Mouse (Mus musculus): Measurements from ENCODE around the gene Dcdc2b.

- TF ChIP-seq EP300 (IDR thresholded peaks at IDR 0.05) (no peak), CTCF (IDR thresholded peaks at IDR 0.05) (no peak)
These were observed 31.1 kb upstream of the Dcdc2b start for GRCm38 (mm10) chr4:129645204-129645603.

All from lung, postnatal 0 days (tissue).